Mouse (Mus musculus): ENCODE results near the gene Irgc1.
A peak's percentile ranks its signal among the peaks of the same experiment; 100 is the strongest.
"Not testable (repeated sequence)": the region's sequence is repeated elsewhere in the genome, so short reads cannot be mapped to it uniquely, and the experiment has no call there.

Gene Irgc1

GRCm38 (mm10) chr7:24435305-24435704 is 16.8 kb downstream of the Irgc1 start:
- no peak for DNase-seq (ENCODE audit: low spot score)

- DNase-seq (ENCODE audit: low spot score): no peak
Measured at GRCm38 (mm10) chr7:24431713-24432112, 20.4 kb downstream of the Irgc1 start.

- no peak for DNase-seq (ENCODE audit: low spot score)
Measured at GRCm38 (mm10) chr7:24430551-24431345, 21.3 kb downstream of the Irgc1 start.

- peak; percentile 62 for DNase-seq (ENCODE audit: low spot score)
Measured at GRCm38 (mm10) chr7:24429413-24430112, 22.5 kb downstream of the Irgc1 start.

GRCm38 (mm10) chr7:24428725-24429124 is 23.4 kb downstream of the Irgc1 start:
- DNase-seq (ENCODE audit: low spot score): no peak

GRCm38 (mm10) chr7:24427168-24427567 is 24.9 kb downstream of the Irgc1 start:
- no peak for DNase-seq (ENCODE audit: low spot score)

GRCm38 (mm10) chr7:24425919-24426318 is 26.2 kb downstream of the Irgc1 start:
- DNase-seq (ENCODE audit: low spot score): no peak

GRCm38 (mm10) chr7:24423956-24424732 is 28.0 kb downstream of the Irgc1 start:
- no peak for DNase-seq (ENCODE audit: low spot score)

GRCm38 (mm10) chr7:24423107-24423763 is 28.9 kb downstream of the Irgc1 start:
- no peak for DNase-seq (ENCODE audit: low spot score)

- DNase-seq (ENCODE audit: low spot score): no peak
Measured at GRCm38 (mm10) chr7:24422251-24422650, 29.8 kb downstream of the Irgc1 start.

- DNase-seq (ENCODE audit: low spot score): no peak
Measured at GRCm38 (mm10) chr7:24421648-24422047, 30.4 kb downstream of the Irgc1 start.

GRCm38 (mm10) chr7:24419579-24419978 is 32.5 kb downstream of the Irgc1 start:
- DNase-seq (ENCODE audit: low spot score): no peak

- DNase-seq (ENCODE audit: low spot score): no peak
Measured at GRCm38 (mm10) chr7:24415261-24415660, 36.8 kb downstream of the Irgc1 start.

- DNase-seq (ENCODE audit: low spot score): no peak
Measured at GRCm38 (mm10) chr7:24413630-24414029, 38.5 kb downstream of the Irgc1 start.

GRCm38 (mm10) chr7:24410831-24411230 is 41.3 kb downstream of the Irgc1 start:
- DNase-seq (ENCODE audit: low spot score): no peak

GRCm38 (mm10) chr7:24410123-24410522 is 42.0 kb downstream of the Irgc1 start:
- no peak for DNase-seq (ENCODE audit: low spot score)

- DNase-seq (ENCODE audit: low spot score): no peak
Measured at GRCm38 (mm10) chr7:24408186-24408585, 43.9 kb downstream of the Irgc1 start.

GRCm38 (mm10) chr7:24406528-24407344 is 45.4 kb downstream of the Irgc1 start:
- DNase-seq (ENCODE audit: low spot score): peak; percentile 59

GRCm38 (mm10) chr7:24405649-24406048 is 46.4 kb downstream of the Irgc1 start:
- no peak for DNase-seq (ENCODE audit: low spot score)

GRCm38 (mm10) chr7:24402851-24403250 is 49.2 kb downstream of the Irgc1 start:
- no peak for DNase-seq (ENCODE audit: low spot score)

GRCm38 (mm10) chr7:24400489-24400888 is 51.6 kb downstream of the Irgc1 start:
- not testable (repeated sequence) for DNase-seq (ENCODE audit: low spot score)
